Mouse (Mus musculus): ENCODE data around the gene Smg5. TPM values are rescaled to one million over a fixed set of nuclear protein-coding genes. Genes with fewer than 3 reads are reported as not detected.
"Not testable (repeated sequence)": the region's sequence is repeated elsewhere in the genome, so short reads cannot be mapped to it uniquely, and the experiment has no call there.

Smg5 gene
- polyA plus RNA-seq (2015; fragmentation: Nextera tagmentation; extraction: Ambion mirVana), result 50.1 and 51.0 TPM in 2 replicates

DNA sequence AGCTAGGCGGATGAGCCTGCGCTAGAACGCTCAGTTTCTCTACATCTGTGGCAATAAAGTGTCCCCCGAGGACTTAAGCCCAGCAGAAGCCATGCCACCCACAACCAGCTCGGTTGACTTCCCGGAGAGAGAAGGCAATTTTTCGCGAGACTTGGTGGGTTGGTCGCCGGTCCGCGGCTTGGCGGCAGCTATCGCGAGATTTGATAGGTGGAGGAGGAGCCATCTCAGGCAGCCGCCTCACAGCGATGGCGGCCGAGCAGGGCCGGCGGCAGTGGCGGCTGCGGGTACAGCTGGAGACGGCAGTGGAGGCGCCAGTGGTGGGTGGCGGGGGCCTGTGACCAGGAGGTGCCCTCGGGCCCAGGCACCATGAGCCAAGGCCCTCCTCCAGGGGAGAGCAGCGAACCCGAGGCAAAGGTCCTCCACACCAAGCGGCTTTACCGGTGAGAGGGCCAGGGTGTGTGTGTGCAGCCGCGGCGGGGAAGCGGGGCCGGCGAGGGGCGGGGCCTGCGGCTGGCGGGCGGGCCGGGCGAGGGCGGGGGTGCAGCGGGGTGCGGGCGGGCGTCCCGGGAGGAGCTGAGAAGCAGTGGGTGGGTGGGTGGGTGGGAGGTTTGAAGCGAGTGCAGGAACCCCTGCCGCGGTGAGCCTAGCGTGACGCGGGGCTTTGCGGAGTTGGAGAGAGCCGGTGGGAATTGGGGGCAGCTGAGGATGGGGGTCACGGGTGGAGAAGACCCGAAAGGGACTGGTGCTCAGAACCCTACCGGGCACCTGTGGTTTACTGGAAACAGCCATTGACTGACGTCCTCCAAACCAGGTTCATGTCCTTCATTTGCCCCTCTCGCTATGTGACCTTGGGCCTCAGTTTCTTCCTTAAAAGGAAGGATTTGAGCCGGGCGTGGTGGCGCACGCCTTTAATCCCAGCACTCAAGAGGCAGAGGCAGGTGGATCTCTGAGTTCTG is at the start of gene Smg5, which contains the start of gene Tmem79:
Gene Smg5, plus strand, starts transcription at position 203 of the 956 bp plus-strand sequence.
Gene Tmem79, minus strand, starts transcription at position 91 of the 956 bp plus-strand sequence.
- Histone ChIP-seq H3K27ac (ENCODE audit: low read length) (peak within 1 kb of the TSS; percentile 96), H3K9me3 (replicated peaks; ENCODE audit: control insufficient read depth, low read length) (no peaks in the 10 kb centered on the region), H3K4me2 (ENCODE audit: low read depth, low read length) (peak within 1 kb of the TSS; percentile 65), H3K27me3 (ENCODE audit: control insufficient read depth, insufficient read depth, low read length) (no peaks in the 10 kb centered on the region), H3K36me3 (ENCODE audit: control insufficient read depth, insufficient read depth) (no peaks in the 10 kb centered on the region; the same call in 1 of the 2 replicates), H3K4me1 (ENCODE audit: control insufficient read depth, insufficient read depth, low read length) (peaks cover 23% of the 10 kb centered on the region), H3K9ac (ENCODE audit: low read length) (peak within 1 kb of the TSS; percentile 98), H3K4me3 (ENCODE audit: low read length) (peak within 1 kb of the TSS; percentile 87)
- peak; percentile 91 for ATAC-seq (replicated peaks; ENCODE audit: extremely low read depth, insufficient read depth, low FRiP score)
- WGBS, result under 1% methylated on average over 52 of the region's 66 CpGs

- Histone ChIP-seq H3K36me3 (ENCODE audit: control insufficient read depth, insufficient read depth) (peaks cover 4% of the 10 kb centered on the region; the same call in 1 of the 2 replicates), H3K4me1 (ENCODE audit: control insufficient read depth, insufficient read depth, low read length) (no peaks in the 10 kb centered on the region), H3K9me3 (replicated peaks; ENCODE audit: control insufficient read depth, low read length) (no peaks in the 10 kb centered on the region), H3K9ac (ENCODE audit: low read length) (no peak within 1 kb of the TSS), H3K27me3 (ENCODE audit: control insufficient read depth, insufficient read depth, low read length) (no peaks in the 10 kb centered on the region), H3K4me2 (ENCODE audit: low read depth, low read length) (no peak within 1 kb of the TSS), H3K4me3 (ENCODE audit: low read length) (no peak within 1 kb of the TSS), H3K27ac (ENCODE audit: low read length) (no peak within 1 kb of the TSS)
- no peak for ATAC-seq (replicated peaks; ENCODE audit: extremely low read depth, insufficient read depth, low FRiP score)
- 89% methylated on average over 4 of the region's 4 CpGs for WGBS
Observed at GRCm38 (mm10) chr3:88287110-88287509, 49.0 kb upstream of the Smg5 start, which contains the start of gene Gm38392. Gm38392 (minus strand) TSS chr3:88287210.

- 67% methylated on average over 8 of the region's 10 CpGs for WGBS
Observed at GRCm38 (mm10) chr3:88288133-88288713, 47.8 kb upstream of the Smg5 start.

GRCm38 (mm10) chr3:88291970-88292369 is 44.1 kb upstream of the Smg5 start:
- H3K36me3 ChIP-seq (ENCODE audit: control insufficient read depth, insufficient read depth), result no peaks in the 10 kb centered on the region
- H3K27me3 ChIP-seq (ENCODE audit: control insufficient read depth, insufficient read depth, low read length), result no peaks in the 10 kb centered on the region
- no peak overlapping the region for H3K4me3 ChIP-seq (ENCODE audit: low read length)
- WGBS, result 66% methylated on average over 4 of the region's 4 CpGs
- H3K9me3 ChIP-seq (replicated peaks; ENCODE audit: control insufficient read depth, low read length), result no peaks in the 10 kb centered on the region
- H3K4me1 ChIP-seq (ENCODE audit: control insufficient read depth, insufficient read depth, low read length), result peaks cover 5% of the 10 kb centered on the region
- no peak overlapping the region for H3K4me2 ChIP-seq (ENCODE audit: low read depth, low read length)
- H3K27ac ChIP-seq (ENCODE audit: low read length), result no peak overlapping the region
- ATAC-seq (replicated peaks; ENCODE audit: extremely low read depth, insufficient read depth, low FRiP score), result no peak
- no peak overlapping the region for H3K9ac ChIP-seq (ENCODE audit: low read length)

More at GRCm38 (mm10) chr3:88288133-88288713, 47.8 kb upstream of the Smg5 start:
- H3K4me2 ChIP-seq (ENCODE audit: low read depth, low read length); H3K27me3 ChIP-seq (ENCODE audit: control insufficient read depth, insufficient read depth, low read length); H3K4me1 ChIP-seq (ENCODE audit: control insufficient read depth, insufficient read depth, low read length); H3K9ac ChIP-seq (ENCODE audit: low read length); H3K4me3 ChIP-seq (ENCODE audit: low read length); H3K36me3 ChIP-seq (ENCODE audit: control insufficient read depth, insufficient read depth); H3K27ac ChIP-seq (ENCODE audit: low read length); ATAC-seq (replicated peaks; ENCODE audit: extremely low read depth, insufficient read depth, low FRiP score); H3K9me3 ChIP-seq (replicated peaks; ENCODE audit: control insufficient read depth, low read length): not testable (repeated sequence)

DNA sequence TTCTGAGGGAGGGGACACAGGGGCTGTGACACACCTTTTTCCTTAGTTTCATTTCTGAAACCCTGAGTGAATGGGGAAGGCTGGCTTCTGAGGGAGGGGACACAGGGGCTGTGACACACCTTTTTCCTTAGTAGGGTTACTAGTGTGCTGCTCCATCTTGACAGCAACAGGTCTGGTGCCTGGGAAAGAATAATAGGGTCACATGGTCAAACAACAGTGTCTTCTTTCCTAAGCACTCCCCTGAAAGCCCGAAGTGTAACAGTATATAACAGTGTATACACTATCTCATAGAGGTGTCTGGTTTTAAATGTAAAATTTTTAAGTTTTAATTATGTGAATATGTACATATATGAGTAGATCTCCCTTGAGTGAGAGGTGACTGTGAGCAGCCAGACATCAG is 40.8 kb upstream of the Smg5 start:
- not testable (repeated sequence) for ATAC-seq (replicated peaks; ENCODE audit: extremely low read depth, insufficient read depth, low FRiP score); H3K27ac ChIP-seq (ENCODE audit: low read length); H3K9me3 ChIP-seq (replicated peaks; ENCODE audit: control insufficient read depth, low read length); H3K4me3 ChIP-seq (ENCODE audit: low read length); H3K36me3 ChIP-seq (ENCODE audit: control insufficient read depth, insufficient read depth); H3K27me3 ChIP-seq (ENCODE audit: control insufficient read depth, insufficient read depth, low read length)
- Histone ChIP-seq H3K4me1 (ENCODE audit: control insufficient read depth, insufficient read depth, low read length) (peaks cover 15% of the 10 kb centered on the region), H3K9ac (ENCODE audit: low read length) (peak overlapping the region; percentile 78), H3K4me2 (ENCODE audit: low read depth, low read length) (peak overlapping the region; percentile 67)
- WGBS, result 71% methylated on average over 1 of the region's 1 CpGs

DNA sequence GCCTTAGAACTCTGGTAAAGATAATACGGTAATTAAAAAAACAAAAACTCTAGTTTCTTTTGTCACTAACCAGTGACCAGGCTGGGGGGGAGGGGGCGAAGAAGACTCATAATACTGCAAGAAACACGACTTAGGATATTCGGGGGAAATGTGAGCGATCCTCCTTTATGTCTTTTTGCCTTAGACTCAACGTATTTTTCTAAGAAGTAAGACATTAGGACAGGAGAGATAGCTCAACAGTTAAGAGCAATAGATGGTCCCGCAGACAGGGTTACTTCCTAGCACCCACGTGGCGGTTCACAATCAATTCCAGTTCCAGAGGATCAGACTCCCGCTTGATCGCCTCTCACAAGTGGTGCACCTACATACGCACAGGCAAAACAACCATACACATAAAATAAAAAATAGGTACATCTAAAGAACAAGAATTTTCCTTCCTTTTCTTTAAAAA is 39.9 kb upstream of the Smg5 start:
- H3K4me2 ChIP-seq (ENCODE audit: low read depth, low read length), result peak overlapping the region; percentile 67
- H3K27me3 ChIP-seq (ENCODE audit: control insufficient read depth, insufficient read depth, low read length), result no peaks in the 10 kb centered on the region
- ATAC-seq (replicated peaks; ENCODE audit: extremely low read depth, insufficient read depth, low FRiP score), result no peak
- H3K9ac ChIP-seq (ENCODE audit: low read length), result peak overlapping the region; percentile 78
- peak overlapping the region; percentile 94 for H3K4me3 ChIP-seq (ENCODE audit: low read length)
- peaks cover 15% of the 10 kb centered on the region for H3K4me1 ChIP-seq (ENCODE audit: control insufficient read depth, insufficient read depth, low read length)
- WGBS, result under 1% methylated on average over 12 of the region's 12 CpGs
- H3K27ac ChIP-seq (ENCODE audit: low read length), result peak overlapping the region; percentile 91
- H3K36me3 ChIP-seq (ENCODE audit: control insufficient read depth, insufficient read depth), result peaks cover 16% of the 10 kb centered on the region
- H3K9me3 ChIP-seq (replicated peaks; ENCODE audit: control insufficient read depth, low read length), result no peaks in the 10 kb centered on the region

DNA sequence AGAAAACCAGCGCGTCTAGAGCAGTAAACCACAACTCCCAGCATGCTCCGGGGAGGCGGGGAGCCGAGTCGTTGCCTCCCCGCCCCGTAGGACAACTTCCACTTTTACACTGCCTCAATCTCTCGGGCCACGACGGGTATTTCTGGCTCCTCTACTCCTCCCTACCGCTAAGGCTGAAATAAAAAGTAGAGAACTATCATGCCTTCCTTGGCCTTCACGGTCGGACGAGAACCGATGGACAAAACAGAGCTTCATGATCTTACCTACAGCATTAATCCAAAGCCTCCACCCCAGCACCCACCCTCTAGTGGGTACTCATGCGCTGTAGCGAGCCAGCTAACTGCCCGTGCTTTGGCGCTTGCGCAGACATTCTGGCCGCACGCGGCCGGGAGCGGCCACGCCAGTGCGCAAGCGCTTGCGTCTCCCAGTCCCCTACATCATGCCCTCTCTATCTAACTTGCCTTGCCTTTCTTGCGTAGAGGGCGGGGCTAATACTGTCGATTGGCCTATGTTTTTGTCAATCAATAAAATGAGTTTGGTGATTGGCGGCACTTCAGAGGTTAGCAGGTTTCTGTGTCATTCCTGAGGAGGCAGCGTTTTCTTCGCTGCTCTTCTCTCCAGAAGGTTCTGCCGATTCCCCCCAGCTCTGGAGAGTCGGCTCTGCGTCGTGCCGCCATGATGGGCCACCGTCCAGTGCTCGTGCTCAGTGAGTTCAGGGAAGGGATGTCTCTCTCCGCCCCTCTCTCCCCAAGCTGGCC is 39.3 kb upstream of the Smg5 start, which contains the start of the genes Tsacc and Cct3:
Gene Tsacc, minus strand, starts transcription at position 439 of the 758 bp plus-strand sequence.
Gene Cct3, plus strand, starts transcription at position 556 of the 758 bp plus-strand sequence.
- peak; percentile 99 for ATAC-seq (replicated peaks; ENCODE audit: extremely low read depth, insufficient read depth, low FRiP score)
- WGBS, result under 1% methylated on average over 44 of the region's 44 CpGs
- peak within 1 kb of the TSS; percentile 97 for H3K27ac ChIP-seq (ENCODE audit: low read length)
- H3K4me2 ChIP-seq (ENCODE audit: low read depth, low read length), result peak within 1 kb of the TSS; percentile 81
- peaks cover 22% of the 10 kb centered on the region for H3K36me3 ChIP-seq (ENCODE audit: control insufficient read depth, insufficient read depth)
- H3K27me3 ChIP-seq (ENCODE audit: control insufficient read depth, insufficient read depth, low read length), result no peaks in the 10 kb centered on the region
- peak within 1 kb of the TSS; percentile 94 for H3K4me3 ChIP-seq (ENCODE audit: low read length)
- H3K9ac ChIP-seq (ENCODE audit: low read length), result peak within 1 kb of the TSS; percentile 91
- H3K4me1 ChIP-seq (ENCODE audit: control insufficient read depth, insufficient read depth, low read length), result peaks cover 15% of the 10 kb centered on the region
- H3K9me3 ChIP-seq (replicated peaks; ENCODE audit: control insufficient read depth, low read length), result no peaks in the 10 kb centered on the region

GRCm38 (mm10) chr3:88297321-88297851 is 38.7 kb upstream of the Smg5 start:
- Histone ChIP-seq H3K9me3 (replicated peaks; ENCODE audit: control insufficient read depth, low read length) (no peaks in the 10 kb centered on the region), H3K9ac (ENCODE audit: low read length) (peak overlapping the region; percentile 91), H3K27me3 (ENCODE audit: control insufficient read depth, insufficient read depth, low read length) (no peaks in the 10 kb centered on the region), H3K4me2 (ENCODE audit: low read depth, low read length) (peak overlapping the region; percentile 81), H3K36me3 (ENCODE audit: control insufficient read depth, insufficient read depth) (peaks cover 28% of the 10 kb centered on the region), H3K4me3 (ENCODE audit: low read length) (peak overlapping the region; percentile 94), H3K27ac (ENCODE audit: low read length) (peak overlapping the region; percentile 97), H3K4me1 (ENCODE audit: control insufficient read depth, insufficient read depth, low read length) (peaks cover 15% of the 10 kb centered on the region)
- no peak for ATAC-seq (replicated peaks; ENCODE audit: extremely low read depth, insufficient read depth, low FRiP score)
- WGBS, result under 1% methylated on average over 30 of the region's 30 CpGs
